Mouse (Mus musculus) hindbrain, embryonic 11.5 days (tissue): ENCODE data around the gene 1600014C10Rik. TPM values are rescaled to one million over a fixed set of nuclear protein-coding genes. Genes with fewer than 3 reads are reported as not detected.

Experiments used
- ATAC-seq: fragments of 200-750 bp; cut with Nextera tagmentation; 2 replicates; pipeline ENCODE4 v1.8.0; 2017; ENCODE audit warnings: mild to moderate bottlenecking, moderate TSS enrichment, moderate library complexity; ENCODE audit not compliant: low FRiP score
- DNase-seq: peaks from one replicate; pipeline ENCODE4 v3.0.0-alpha.2; 2015; ENCODE audit warnings: low spot score
- H3K27ac ChIP-seq: fragments of 300-500 bp; sonication (generic); 2 replicates; pipeline ENCODE4 v1.5.1; 2014; ENCODE audit warnings: mild to moderate bottlenecking, low read depth, low read length
- H3K27me3 ChIP-seq: fragments of 300-500 bp; sonication (generic); 2 replicates; pipeline ENCODE4 v1.6.1; 2014; ENCODE audit warnings: mild to moderate bottlenecking, low read length, moderate library complexity, mixed read lengths; ENCODE audit not compliant: control insufficient read depth, insufficient read depth
- H3K36me3 ChIP-seq: fragments of 300-500 bp; sonication (generic); 2 replicates; pipeline ENCODE4 v1.6.1; 2014; ENCODE audit warnings: mild to moderate bottlenecking, low read length, moderate library complexity, mixed read lengths; ENCODE audit not compliant: control insufficient read depth, insufficient read depth
- H3K4me1 ChIP-seq: fragments of 300-500 bp; sonication (generic); replicated peaks from 2 replicates; pipeline ENCODE4 v1.6.1; 2014; ENCODE audit warnings: low read length, mixed read lengths; ENCODE audit not compliant: control insufficient read depth, insufficient read depth
- H3K4me2 ChIP-seq: fragments of 300-500 bp; sonication (generic); replicated peaks from 2 replicates; pipeline ENCODE4 v1.6.1; 2014; ENCODE audit warnings: mild to moderate bottlenecking, low read depth, low read length
- H3K4me3 ChIP-seq: fragments of 300-500 bp; sonication (generic); 2 replicates; pipeline ENCODE4 v1.5.1; 2014; ENCODE audit warnings: low read depth, low read length
- H3K9ac ChIP-seq: fragments of 300-500 bp; sonication (generic); 2 replicates; pipeline ENCODE4 v1.6.1; 2014; ENCODE audit warnings: low read depth, low read length
- H3K9me3 ChIP-seq: fragments of 300-500 bp; sonication (generic); 2 replicates; pipeline ENCODE4 v1.6.1; 2016; ENCODE audit warnings: low read length; ENCODE audit not compliant: control insufficient read depth
- WGBS: fragments of 180-500 bp; shearing (Covaris S2); extraction: QIAGEN DNeasy Blood & Tissue Kit; methylation state at CpG from one replicate; pipeline ENCODE4 v1.1.7; 2014; 5-methylcytosine and 5-hydroxymethylcytosine counted together
- polyA plus RNA-seq: library from polyadenylated mRNA; unstranded; fragments of >200 nt; fragmentation: Nextera tagmentation; extraction: Ambion mirVana; gene quantifications from 2 replicates; pipeline ENCODE4 v1.2.1, GENCODE M21; 2014

1600014C10Rik gene
- 14.7 and 18.5 TPM in 2 replicates for polyA plus RNA-seq

GRCm38 (mm10) chr7:38182962-38183687 lies at the start of gene 1600014C10Rik:
Gene 1600014C10Rik (plus strand): TSS chr7:38183217.
- H3K9ac ChIP-seq = peak within 1 kb of the TSS; percentile 71
- peak within 1 kb of the TSS; percentile 51 for H3K4me3 ChIP-seq
- H3K9me3 ChIP-seq = no peaks in the 10 kb centered on the region
- peak; percentile 48 for DNase-seq
- no peaks in the 10 kb centered on the region for H3K36me3 ChIP-seq
- H3K27me3 ChIP-seq = no peaks in the 10 kb centered on the region
- WGBS = 4% methylated on average over 28 of the region's 28 CpGs
- peaks cover 2% of the 10 kb centered on the region; the same call in 1 of the 2 replicates for H3K4me1 ChIP-seq
- H3K4me2 ChIP-seq = peak within 1 kb of the TSS; percentile 88
- ATAC-seq = peak; percentile 62; the same call in 1 of the 2 replicates
- H3K27ac ChIP-seq = peak within 1 kb of the TSS; percentile 68

GRCm38 (mm10) chr7:38134471-38134870 lies 48.5 kb upstream of the 1600014C10Rik start:
- no peak for ATAC-seq
- WGBS = 95% methylated on average over 5 of the region's 5 CpGs
- H3K9me3 ChIP-seq = no peaks in the 10 kb centered on the region

GRCm38 (mm10) chr7:38140324-38140723 lies 42.7 kb upstream of the 1600014C10Rik start:
- no peaks in the 10 kb centered on the region for H3K27me3 ChIP-seq
- DNase-seq (no peak), ATAC-seq (no peak)
- no peak overlapping the region for H3K9ac ChIP-seq
- no peaks in the 10 kb centered on the region for H3K9me3 ChIP-seq
- WGBS = 56% methylated on average over 9 of the region's 9 CpGs
- no peak overlapping the region for H3K27ac ChIP-seq
- no peak overlapping the region for H3K4me2 ChIP-seq
- no peak overlapping the region for H3K4me3 ChIP-seq
- no peaks in the 10 kb centered on the region for H3K36me3 ChIP-seq
- no peaks in the 10 kb centered on the region for H3K4me1 ChIP-seq

More at GRCm38 (mm10) chr7:38134471-38134870, 48.5 kb upstream of the 1600014C10Rik start:
- no peak overlapping the region for H3K9ac ChIP-seq
- no peak for DNase-seq
- no peaks in the 10 kb centered on the region for H3K36me3 ChIP-seq
- no peaks in the 10 kb centered on the region for H3K27me3 ChIP-seq
- H3K27ac ChIP-seq = no peak overlapping the region
- no peaks in the 10 kb centered on the region for H3K4me1 ChIP-seq
- H3K4me2 ChIP-seq = no peak overlapping the region
- H3K4me3 ChIP-seq = no peak overlapping the region

GRCm38 (mm10) chr7:38141747-38142545 lies 41.1 kb upstream of the 1600014C10Rik start:
- WGBS = 67% methylated on average over 13 of the region's 13 CpGs
- H3K9me3 ChIP-seq = no peaks in the 10 kb centered on the region
- DNase-seq (peak; percentile 95), ATAC-seq (peak; percentile 38)
- no peak overlapping the region for H3K27ac ChIP-seq
- no peak overlapping the region for H3K4me3 ChIP-seq
- H3K4me1 ChIP-seq = no peaks in the 10 kb centered on the region
- H3K9ac ChIP-seq = no peak overlapping the region
- no peaks in the 10 kb centered on the region for H3K36me3 ChIP-seq
- no peak overlapping the region for H3K4me2 ChIP-seq
- H3K27me3 ChIP-seq = no peaks in the 10 kb centered on the region

- no peak for DNase-seq
- Histone ChIP-seq H3K4me2 (no peak overlapping the region), H3K4me1 (no peaks in the 10 kb centered on the region), H3K27ac (no peak overlapping the region), H3K9me3 (no peaks in the 10 kb centered on the region; the same call in 1 of the 2 replicates), H3K4me3 (no peak overlapping the region), H3K9ac (no peak overlapping the region), H3K36me3 (no peaks in the 10 kb centered on the region), H3K27me3 (no peaks in the 10 kb centered on the region)
- no peak for ATAC-seq
- WGBS = 84% methylated on average over 6 of the region's 6 CpGs
These were observed 35.5 kb upstream of the 1600014C10Rik start for GRCm38 (mm10) chr7:38147477-38147876.

- ATAC-seq (no peak), DNase-seq (no peak)
- Histone ChIP-seq H3K9me3 (no peaks in the 10 kb centered on the region; the same call in 1 of the 2 replicates), H3K36me3 (no peaks in the 10 kb centered on the region), H3K4me3 (no peak overlapping the region), H3K4me1 (no peaks in the 10 kb centered on the region), H3K4me2 (no peak overlapping the region), H3K9ac (no peak overlapping the region), H3K27me3 (no peaks in the 10 kb centered on the region), H3K27ac (no peak overlapping the region)
- 71% methylated on average over 13 of the region's 14 CpGs for WGBS
These were observed 31.2 kb upstream of the 1600014C10Rik start for GRCm38 (mm10) chr7:38151706-38152312.

GRCm38 (mm10) chr7:38152571-38152970 lies 30.4 kb upstream of the 1600014C10Rik start:
- WGBS = 81% methylated on average over 3 of the region's 3 CpGs
- Histone ChIP-seq H3K9me3 (no peaks in the 10 kb centered on the region), H3K4me2 (no peak overlapping the region), H3K9ac (no peak overlapping the region), H3K4me1 (no peaks in the 10 kb centered on the region), H3K4me3 (no peak overlapping the region), H3K36me3 (no peaks in the 10 kb centered on the region), H3K27ac (no peak overlapping the region), H3K27me3 (no peaks in the 10 kb centered on the region)
- DNase-seq (no peak), ATAC-seq (no peak)

- Histone ChIP-seq H3K9ac (no peak overlapping the region), H3K27ac (no peak overlapping the region), H3K36me3 (no peaks in the 10 kb centered on the region), H3K27me3 (no peaks in the 10 kb centered on the region), H3K9me3 (no peaks in the 10 kb centered on the region), H3K4me1 (no peaks in the 10 kb centered on the region), H3K4me3 (no peak overlapping the region), H3K4me2 (no peak overlapping the region)
- DNase-seq = no peak
- ATAC-seq = no peak
- WGBS = 91% methylated on average over 5 of the region's 5 CpGs
These were observed 27.2 kb upstream of the 1600014C10Rik start for GRCm38 (mm10) chr7:38155829-38156228.
